Mouse (Mus musculus) bone marrow, adult 2 months (tissue): ENCODE data around the gene C530008M17Rik.

ENCODE experiments used
- CTCF ChIP-seq: fragments of 200-500 bp; IDR thresholded peaks from 2 replicates; pipeline ENCODE4 v1.5.1; 2011; ENCODE audit warnings: low read length, control low read depth; ENCODE audit not compliant: control insufficient read depth, insufficient read depth
- POLR2A ChIP-seq: fragments of 200-500 bp; IDR thresholded peaks from 2 replicates; pipeline ENCODE4 v1.6.1; 2011; ENCODE audit warnings: low read depth, mild to moderate bottlenecking, control low read depth, low read length, borderline replicate concordance; ENCODE audit not compliant: control insufficient read depth

- TF ChIP-seq CTCF, result no peak
- no peak for TF ChIP-seq POLR2A
Measured at GRCm38 (mm10) chr5:76809031-76809430, 152.7 kb downstream of the C530008M17Rik start.
